Mouse (Mus musculus): ENCODE measurements around the gene Grb10.

Gene Grb10

DNA sequence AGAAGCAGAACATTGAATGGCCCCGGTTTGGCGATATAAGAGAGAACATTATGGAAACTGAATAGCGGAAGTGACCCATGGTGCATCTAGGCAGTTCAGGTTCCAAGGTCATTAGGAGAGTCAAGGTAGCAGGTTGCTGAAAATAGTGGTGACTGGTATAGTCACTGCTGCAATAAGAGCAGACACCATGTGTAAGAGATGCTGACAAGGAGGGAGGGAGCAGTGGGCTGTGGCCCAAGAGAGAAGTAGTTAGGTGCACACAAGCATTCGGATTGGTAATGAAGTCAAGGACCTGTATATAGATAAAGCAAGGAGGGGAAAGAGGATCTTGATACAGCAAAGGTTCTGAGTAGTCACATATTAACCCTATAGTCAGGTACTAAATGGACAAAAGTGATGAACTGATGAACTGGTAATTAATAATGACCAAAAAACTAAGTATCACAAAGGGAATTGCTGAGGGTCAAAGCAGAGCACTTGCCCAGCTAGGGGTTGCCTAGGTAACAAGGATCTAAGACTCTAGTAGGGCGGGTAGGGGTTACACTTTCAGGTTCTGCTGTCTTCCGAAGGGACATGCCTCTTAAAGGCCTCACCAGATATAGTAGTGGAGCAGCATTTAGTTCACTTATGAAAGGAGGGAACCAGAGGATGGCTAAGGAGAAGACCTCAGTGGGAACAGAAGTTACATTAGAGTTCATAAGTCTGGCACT lies 65.9 kb downstream of the Grb10 start:
- in situ Hi-C loops (cut with MboI, MseI) = loop anchor here (5.0 to 25.0 kb wide), 3 partner anchors 160 to 515 kb away; no protein-coding TSS in a partner anchor

DNA sequence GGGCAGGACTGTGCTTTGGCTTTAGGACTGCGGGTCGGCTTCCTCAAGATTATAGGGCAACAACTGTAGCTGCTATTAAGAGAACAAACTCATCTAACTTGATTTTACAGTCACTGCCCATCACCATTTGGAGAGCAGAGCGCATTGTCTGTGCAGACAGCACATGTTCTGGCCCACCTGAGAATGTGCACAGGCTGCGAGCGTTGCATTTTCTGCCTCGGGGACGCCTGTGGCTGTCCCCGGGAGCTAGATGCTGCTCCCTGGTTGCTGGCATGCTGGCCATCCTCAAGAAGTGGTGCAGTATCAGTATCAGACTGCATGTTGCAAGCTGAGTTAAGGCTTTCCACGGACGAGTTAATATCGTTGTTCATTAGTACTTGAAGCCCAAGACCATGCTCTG lies 68.2 kb downstream of the Grb10 start:
- in situ Hi-C loops (cut with MboI, MseI) = loop anchor here (5.0 to 25.0 kb wide), 3 partner anchors 158 to 513 kb away; no protein-coding TSS in a partner anchor

DNA sequence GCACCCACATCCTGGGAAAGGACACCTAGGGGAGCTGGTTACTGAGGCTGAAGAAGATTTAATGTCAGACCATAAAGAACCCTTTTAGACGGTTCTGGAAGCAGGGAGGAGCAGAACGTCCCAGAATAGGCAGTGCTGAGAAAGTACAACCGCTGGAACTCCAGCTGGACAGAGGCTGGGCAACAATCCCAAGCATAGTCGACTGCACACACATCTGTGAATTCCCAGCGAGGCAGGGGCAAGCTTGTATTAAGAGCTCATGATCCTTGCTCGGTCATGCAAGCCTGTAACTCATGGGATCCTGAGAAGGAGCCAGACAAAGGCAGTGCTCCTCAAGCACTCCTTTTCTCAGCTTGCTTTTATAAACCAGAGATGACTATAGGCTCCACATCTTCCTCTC lies 69.7 kb downstream of the Grb10 start:
- in situ Hi-C loops (cut with MboI, MseI) = loop anchor here (25.0 kb wide), 1 partner anchor 382 kb away; no protein-coding TSS in a partner anchor

DNA sequence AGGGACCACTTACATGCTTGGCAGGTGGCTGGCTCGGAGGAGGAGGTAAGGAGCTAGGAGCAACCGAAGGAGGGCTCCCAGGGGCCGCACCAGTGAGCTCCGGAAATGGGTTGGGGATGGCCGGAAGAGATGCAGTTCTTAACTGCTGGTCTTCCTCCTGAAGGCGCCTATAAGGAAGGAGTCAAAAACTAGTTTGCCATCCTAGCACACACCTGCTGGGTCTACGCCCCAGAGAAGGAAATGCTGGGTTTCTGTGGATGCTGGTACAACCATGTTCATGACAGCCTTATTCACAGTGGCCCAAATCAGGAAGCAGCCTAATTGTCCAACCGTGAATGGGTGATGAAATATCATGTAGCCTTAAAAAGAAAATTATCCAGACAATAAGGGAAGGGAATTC lies 71.0 kb downstream of the Grb10 start:
- in situ Hi-C loops (cut with MboI, MseI) = loop anchor here (25.0 kb wide), 1 partner anchor 380 kb away; no protein-coding TSS in a partner anchor

DNA sequence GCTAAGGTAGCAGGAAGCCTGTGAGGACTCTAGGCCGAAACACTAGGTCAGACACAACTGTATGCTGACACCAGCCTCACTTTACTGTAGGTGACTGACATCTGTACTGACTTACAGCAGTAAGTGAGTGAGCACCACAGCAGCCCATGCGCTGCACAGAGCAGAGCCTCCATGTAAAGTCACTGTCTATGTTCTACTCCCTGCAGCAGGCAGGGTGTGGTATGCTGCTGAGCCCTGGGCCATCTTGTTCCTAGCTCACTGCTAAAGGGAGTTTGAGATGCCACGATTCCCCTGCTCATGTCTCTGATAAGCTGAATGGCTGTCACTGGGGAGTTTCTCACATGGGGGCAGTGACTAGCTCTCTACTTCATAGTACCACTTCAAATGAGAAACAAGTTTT lies 72.3 kb downstream of the Grb10 start:
- in situ Hi-C loops (cut with MboI, MseI) = loop anchor here (25.0 kb wide), 1 partner anchor 379 kb away; no protein-coding TSS in a partner anchor

DNA sequence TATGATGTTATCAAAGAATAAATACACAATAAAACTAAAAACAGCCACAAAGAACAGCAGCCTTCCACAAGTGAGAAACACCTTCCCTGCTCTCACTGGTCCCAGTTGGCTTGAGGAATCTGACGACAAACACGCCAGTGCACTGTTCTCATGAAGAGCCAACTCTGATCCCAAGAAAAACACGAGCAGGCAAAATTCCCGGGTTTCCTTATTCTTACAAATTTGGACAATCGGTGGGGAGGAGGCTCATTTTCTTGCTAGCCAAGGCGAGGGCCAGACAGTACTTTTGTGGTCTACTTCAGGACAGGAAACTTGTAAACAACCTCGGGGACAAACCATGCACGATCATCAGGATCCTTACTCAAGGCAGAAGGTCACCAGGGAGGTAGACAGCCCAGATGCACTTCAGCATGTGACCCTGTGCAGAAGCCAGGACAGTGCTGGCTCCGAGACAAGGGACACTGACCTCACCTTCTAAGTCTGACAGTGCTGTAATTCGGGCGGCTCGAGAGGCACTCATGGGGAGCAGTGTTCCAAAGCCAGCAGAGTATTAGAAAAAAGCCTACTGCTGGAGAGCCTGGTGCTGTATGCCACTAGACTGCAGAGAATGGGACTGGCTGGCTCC lies 72.9 kb downstream of the Grb10 start:
- in situ Hi-C loops (cut with MboI, MseI) = loop anchor here (25.0 kb wide), 1 partner anchor 378 kb away; no protein-coding TSS in a partner anchor

DNA sequence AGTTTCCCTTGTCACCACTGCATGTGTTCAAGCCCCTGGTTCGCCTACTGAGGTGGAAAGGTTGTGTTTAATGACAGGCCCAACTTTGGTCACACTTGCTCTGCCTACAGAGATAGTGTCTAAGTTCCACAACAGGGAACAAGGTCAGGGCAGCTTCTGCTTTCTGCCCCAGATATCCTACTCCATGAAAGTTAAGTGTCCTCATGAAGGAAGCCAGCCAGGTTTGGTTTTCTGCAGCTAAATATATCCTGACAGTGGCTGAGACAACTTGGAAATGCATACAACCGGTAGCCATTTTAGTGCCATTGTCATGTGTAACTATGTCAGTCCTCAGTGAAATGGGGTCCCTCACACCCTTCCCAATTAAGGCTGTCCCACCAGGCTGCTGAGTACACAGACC lies 73.8 kb downstream of the Grb10 start:
- in situ Hi-C loops (cut with MboI, MseI) = loop anchor here (25.0 kb wide), 1 partner anchor 377 kb away; no protein-coding TSS in a partner anchor

DNA sequence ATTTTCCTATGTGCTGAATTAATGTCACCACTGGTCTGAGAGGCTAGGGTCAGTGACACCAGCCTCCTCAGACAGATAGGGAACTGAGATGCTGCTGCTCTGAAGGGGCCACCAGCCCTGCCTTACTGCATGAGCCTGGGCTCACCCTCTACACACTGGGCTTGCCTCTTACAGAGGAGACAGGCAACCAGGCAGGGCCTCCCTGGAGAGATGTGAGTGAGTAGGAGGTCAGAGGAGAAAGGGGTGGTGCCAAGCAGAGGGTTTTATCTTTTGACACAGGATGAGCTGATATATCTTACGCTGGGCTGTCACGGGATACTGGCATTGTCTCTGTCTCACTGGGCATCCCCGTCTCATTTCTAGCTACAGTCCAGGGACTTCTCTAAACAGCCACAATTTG lies 74.9 kb downstream of the Grb10 start:
- in situ Hi-C loops (cut with MboI, MseI) = loop anchor here (25.0 kb wide), 1 partner anchor 376 kb away; no protein-coding TSS in a partner anchor

DNA sequence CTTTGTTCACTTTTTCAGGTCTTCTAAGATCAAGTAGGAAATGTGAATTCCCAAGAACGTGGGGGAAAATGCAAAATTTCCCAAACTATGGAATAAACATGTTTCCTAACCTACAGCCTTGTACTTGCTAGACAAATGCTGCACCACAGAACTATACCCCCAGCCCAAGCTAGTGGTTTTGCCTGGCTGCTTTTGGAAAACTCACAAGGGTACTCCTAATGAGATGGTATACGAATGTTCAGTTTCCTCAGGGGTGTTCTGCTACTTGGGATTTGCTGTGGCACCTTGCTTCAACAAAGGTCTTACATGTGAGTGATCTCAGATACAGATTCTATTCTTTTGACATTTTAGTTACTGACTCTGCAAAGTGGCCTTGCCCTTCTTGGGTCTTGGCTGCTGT lies 75.4 kb downstream of the Grb10 start:
- in situ Hi-C loops (cut with MboI, MseI) = loop anchor here (25.0 kb wide), 1 partner anchor 376 kb away; no protein-coding TSS in a partner anchor

DNA sequence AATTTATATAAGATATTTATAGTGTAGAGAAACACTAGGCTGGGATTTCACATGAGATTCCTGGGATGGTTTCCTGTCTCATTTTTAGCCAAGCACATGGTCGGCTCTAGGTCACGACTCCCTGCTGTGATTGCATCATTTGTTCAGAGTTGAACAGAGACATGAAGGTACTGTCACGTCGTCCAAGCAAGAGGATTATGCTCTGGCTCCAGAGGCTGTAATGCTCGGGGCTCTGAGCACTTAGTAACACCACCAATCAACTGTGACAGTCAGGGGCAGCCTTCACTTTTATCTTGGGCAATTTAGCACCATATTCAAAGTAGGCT lies 75.9 kb downstream of the Grb10 start:
- in situ Hi-C loops (cut with MboI, MseI) = loop anchor here (25.0 kb wide), 1 partner anchor 375 kb away; no protein-coding TSS in a partner anchor

DNA sequence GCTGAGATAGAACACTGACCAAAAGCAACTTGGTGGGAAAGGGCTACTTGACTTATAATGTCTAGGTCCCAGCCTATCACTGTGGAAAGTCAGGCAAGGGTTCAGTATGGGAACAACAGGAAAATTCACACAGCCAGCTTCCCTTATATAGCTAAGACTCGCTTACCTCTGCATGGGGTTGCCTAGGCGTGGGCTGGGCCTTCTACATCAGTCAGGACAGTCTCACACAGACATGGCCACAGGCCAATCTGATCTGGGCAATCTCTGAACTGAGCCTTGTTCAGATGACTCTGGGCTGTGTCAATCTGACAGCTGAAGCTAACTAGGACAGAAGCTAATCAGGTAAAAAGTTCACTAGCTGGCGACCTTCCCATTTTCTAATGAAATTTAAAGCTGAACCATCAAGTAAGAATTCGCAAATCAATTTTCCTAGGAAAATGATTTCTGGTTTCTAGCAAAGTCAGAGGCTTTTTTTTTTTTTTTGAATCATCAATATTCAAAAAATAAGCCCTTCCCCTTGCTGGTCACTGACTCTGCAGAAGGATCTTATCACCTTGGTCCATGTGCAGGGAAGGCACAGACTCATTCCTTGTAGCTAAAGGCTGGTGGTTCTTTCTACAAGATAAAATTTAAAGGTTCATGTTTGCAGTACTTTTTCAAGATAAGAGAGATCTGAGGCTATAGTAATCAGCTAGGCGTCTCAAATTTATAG lies 76.4 kb downstream of the Grb10 start:
- in situ Hi-C loops (cut with MboI, MseI) = loop anchor here (25.0 kb wide), 1 partner anchor 375 kb away; no protein-coding TSS in a partner anchor

DNA sequence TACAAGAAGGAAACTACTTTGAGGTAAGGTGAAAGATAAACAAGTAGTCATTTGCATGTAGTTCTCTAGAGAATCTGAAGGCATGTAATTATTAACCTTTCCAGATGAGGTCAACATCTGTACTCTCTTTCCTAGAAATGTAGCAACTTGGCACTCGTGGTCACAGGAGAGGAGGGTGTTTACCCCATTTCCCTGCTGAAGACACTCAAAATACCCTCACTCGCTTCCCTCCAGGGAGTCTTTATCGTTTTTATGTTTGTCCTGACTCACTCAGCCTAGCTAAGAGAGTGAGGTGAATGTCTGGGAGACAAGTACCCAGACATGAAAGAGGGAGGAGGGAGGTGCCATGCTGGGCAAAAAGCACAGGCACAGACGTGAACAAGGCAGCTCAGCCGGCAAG lies 77.6 kb downstream of the Grb10 start:
- in situ Hi-C loops (cut with MboI, MseI) = loop anchor here (25.0 kb wide), 1 partner anchor 374 kb away; no protein-coding TSS in a partner anchor

DNA sequence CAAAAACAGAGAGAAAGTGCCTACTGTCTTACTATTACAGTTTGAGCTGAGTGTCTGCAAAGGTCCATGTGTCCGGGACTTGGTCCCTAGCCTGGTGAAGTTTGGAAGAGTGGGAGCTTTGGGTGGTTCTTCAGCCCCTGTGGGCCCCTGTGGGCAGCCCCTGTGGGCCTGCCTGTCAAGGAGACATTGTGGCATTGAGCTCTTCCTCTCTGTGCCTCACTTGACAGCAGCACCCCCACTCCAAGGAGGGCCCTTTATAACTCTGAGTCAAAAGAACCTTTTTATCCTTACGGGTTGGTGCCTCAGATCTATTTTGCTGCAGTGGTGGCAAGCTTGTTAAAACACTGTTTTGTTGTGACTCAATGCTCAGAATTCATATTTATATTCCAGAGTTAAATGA lies 78.3 kb downstream of the Grb10 start:
- in situ Hi-C loops (cut with MboI, MseI) = loop anchor here (25.0 kb wide), 1 partner anchor 373 kb away; no protein-coding TSS in a partner anchor

DNA sequence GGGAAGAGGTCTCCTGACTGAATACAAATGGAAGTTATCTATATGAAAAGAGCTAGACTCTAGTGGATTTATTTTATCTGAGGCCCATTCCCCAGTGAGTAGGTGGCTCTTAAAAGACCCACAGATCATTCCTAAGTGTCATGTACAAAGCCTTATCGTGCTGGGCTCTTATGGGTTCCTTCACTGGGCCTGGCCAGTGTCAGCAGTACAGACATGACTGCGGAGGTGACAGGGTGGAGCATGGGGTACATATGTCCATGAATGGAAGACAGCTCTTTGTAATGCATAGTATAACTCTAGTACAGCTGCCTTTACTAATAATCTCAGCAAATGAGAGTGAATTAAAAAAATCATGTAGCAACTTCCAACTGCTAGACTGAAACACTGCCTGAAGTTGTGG lies 80.0 kb downstream of the Grb10 start:
- in situ Hi-C loops (cut with MboI, MseI) = loop anchor here (25.0 kb wide), 1 partner anchor 371 kb away; no protein-coding TSS in a partner anchor

DNA sequence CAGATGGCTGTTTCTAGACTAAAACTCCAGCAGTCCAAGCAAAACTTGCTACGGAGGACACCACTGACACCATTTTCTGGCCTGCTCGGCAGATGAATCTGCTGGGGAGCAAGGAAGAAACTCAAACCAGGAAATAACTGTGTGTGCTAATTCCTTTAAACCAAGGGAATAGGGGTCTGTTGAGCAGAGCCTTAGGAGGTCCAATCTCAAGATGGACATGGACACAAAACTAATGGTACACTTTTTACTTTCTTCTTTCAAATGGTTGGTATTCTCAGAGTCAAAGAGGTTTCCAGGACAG lies 80.5 kb downstream of the Grb10 start:
- in situ Hi-C loops (cut with MboI, MseI) = loop anchor here (25.0 kb wide), 1 partner anchor 371 kb away; no protein-coding TSS in a partner anchor

DNA sequence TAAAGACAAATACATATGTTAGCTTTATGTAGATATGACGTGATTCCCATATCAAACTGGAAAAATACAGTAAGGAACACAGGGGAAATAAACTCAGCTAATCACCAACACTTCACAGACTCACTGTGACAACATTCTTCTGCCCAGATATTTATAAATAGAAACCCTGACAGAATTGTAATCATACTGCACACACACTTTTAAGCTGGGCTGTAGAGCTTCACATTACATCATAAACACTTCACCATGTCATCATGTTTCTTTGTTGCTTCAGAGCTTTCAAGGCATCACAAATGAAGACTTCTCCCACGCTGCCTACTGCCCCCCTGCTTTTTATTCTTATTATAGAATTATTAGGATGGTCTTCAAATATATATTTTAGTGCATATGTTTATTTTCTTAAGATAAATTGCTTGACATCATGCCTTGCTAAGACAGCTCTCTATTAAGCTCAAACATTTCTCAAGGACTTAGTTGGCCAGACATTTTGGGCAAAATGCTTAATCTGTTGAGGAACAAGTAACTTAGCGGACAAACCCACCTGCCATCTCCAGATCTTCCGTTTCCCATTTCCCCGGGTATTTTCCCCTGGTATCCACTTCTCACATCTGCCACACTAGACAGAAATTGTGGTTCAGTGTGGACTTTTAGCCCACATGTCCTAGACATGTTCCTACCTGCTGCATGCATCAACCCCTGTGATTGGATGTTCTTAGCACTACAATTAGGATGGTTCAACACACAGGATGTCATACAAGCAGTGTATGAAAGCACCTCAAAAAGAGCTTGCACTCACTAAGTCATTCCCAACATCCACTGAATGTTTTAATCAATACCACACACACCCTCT lies 81.0 kb downstream of the Grb10 start:
- in situ Hi-C loops (cut with MboI, MseI) = loop anchor here (25.0 kb wide), 1 partner anchor 370 kb away; no protein-coding TSS in a partner anchor

DNA sequence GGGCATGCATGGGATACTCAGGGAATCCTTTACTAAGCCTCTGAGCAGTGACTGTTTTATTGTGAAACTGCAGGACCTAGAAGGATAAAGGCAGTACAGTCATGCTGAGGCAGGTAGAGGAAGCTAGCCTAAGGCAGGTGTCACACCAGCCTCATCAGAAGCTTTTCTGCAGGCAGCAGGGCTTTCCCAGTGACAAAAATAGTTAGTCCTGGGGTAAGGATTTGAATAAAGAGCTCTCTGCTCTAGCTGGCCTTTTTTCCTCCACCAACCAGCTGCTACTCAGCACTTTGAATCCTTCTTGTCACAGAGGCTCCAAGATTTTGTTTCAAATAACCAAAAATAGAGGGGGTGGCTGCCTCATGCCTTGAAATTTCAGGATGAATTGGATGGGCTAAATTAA lies 82.7 kb downstream of the Grb10 start:
- in situ Hi-C loops (cut with MboI, MseI) = loop anchor here (25.0 kb wide), 1 partner anchor 368 kb away; no protein-coding TSS in a partner anchor

DNA sequence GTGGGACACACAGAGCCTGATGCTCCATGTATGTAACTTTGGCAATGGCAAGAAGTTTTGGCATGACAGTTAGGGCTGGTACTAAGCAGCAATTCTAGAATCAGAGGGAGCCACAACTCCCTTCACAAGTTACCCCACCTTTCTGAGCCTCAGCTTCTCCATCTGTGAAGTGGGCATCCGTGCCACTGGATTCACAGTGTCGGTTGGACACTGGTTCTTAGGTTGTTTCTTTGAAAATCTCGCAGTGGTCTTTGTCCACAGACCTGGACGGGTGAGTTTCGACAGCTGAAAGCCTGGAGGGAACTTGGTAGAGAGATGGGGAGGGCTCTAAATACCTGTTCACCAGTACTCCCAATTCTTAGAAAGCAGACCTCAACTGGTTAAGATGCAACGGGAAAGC lies 83.9 kb downstream of the Grb10 start:
- in situ Hi-C loops (cut with MboI, MseI) = loop anchor here (25.0 kb wide), 1 partner anchor 367 kb away; no protein-coding TSS in a partner anchor

DNA sequence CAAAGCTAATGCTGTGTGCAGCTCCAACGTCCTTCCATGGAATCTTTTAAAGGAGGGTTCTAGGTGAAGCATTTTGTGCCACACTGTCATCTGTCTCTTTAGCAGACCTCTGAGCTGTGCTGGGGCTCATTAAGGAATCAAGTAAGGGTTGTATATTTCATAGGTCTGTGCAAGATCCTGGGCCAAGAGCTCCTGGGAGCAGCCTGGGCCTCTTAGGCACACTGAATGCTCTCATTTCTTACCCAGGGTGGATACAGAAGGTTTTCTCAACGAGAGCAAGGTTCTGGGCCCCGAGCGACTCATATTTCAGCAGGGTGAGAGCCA lies 84.4 kb downstream of the Grb10 start:
- in situ Hi-C loops (cut with MboI, MseI) = loop anchor here (25.0 kb wide), 1 partner anchor 367 kb away; no protein-coding TSS in a partner anchor

DNA sequence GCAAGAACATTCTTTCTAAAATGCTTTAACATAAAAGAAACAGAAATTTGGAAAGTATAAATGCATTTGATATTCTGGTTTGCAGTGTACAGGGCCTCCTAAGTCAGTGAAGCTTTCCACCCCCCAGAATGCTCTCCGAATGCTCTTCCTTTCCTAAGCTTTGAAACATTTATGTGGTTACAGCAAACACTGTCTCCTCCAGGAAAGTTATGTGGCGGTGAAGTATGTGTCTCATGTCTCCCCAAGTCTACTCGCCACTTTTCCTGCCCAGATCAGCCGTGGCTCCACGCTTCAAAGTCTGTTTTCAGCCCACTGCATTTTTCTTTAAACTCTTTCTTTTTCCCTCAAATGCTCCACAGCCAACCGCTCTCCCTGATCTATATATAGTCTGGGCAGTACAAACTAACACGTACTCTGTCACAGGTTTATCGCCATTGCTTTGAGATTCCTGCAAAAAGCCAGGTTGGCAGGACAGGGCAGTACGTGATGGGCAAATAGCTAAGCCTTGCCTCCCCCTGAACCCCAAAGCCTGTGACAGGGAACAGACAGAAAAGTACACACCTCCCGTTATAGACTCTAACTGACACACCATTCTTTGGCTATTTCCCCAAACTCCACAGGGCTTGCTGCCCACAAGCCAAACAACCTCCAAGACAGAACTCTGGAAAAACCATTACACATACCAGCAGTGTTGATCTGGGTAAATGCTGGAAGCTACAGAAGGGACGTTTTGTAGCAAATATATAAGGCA lies 84.9 kb downstream of the Grb10 start:
- in situ Hi-C loops (cut with MboI, MseI) = loop anchor here (25.0 kb wide), 1 partner anchor 366 kb away; no protein-coding TSS in a partner anchor

All from regulatory T cell (primary cell).